Mouse (Mus musculus) inflammation-experienced regulatory T-cells (primary cell): ENCODE data around the gene Pip4k2a. TPM values are rescaled to one million over a fixed set of nuclear protein-coding genes. Genes with fewer than 3 reads are reported as not detected.

Experiments
- polyA plus RNA-seq, 2 experiments: library from polyadenylated mRNA; unstranded; fragments of 100-300 nt; shearing (Covaris generic); gene quantifications; one replicate each; pipeline ENCODE4 v1.2.1; 2017

The Pip4k2a gene
- polyA plus RNA-seq, result 10 to 100 TPM; 81.4 to 95.8 TPM

DNA sequence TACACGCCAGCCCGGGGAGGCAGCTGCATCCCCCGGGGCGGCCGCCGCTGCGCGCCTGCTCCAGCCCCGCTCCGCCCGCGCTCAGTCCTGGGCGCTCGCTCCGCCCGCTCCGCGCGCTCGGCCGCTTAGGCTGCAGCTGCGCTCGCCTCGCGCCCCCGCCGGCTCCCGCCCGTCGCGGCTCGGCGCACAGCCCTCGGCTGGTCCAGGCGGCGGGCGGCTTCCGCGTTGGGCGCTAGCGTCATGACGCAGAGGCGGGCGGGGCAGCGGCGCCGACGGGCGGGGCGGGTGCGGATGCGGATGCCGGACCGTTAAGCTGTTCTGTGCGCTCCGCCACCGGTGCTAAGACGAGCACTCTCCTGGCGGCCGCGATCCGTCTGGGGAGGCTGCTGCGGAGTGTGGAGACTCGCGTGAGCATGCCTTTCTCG, at the start of gene Pip4k2a, which contains the start of gene 4930426L09Rik:
Gene Pip4k2a, minus strand, starts transcription at position 73 of the 425 bp plus-strand sequence.
Gene 4930426L09Rik, plus strand, starts transcription at position 290 of the 425 bp plus-strand sequence.

Other genes with a start within 250 kb of the Pip4k2a start
- under 1 TPM; 0.38 to 0.39 TPM for gene 4930426L09Rik, start 217 bp upstream of the Pip4k2a start, polyA plus RNA-seq
- 1 to 10 TPM; 2.9 to 3.7 TPM for gene Armc3, start 201.2 kb upstream of the Pip4k2a start, polyA plus RNA-seq